Mouse (Mus musculus) liver, embryonic 14.5 days (tissue): Measurements from ENCODE around the gene Pter. TPM values are rescaled to one million over a fixed set of nuclear protein-coding genes. Genes with fewer than 3 reads are reported as not detected.

ENCODE experiments used
- ATAC-seq: fragments of 200-750 bp; cut with Nextera tagmentation; 2 replicates; pipeline ENCODE4 v1.8.0; 2017; ENCODE audit warnings: moderate number of reproducible peaks, mild to moderate bottlenecking, moderate library complexity; ENCODE audit not compliant: insufficient read depth
- DNase-seq, 3 experiments: peaks; one replicate each; pipeline ENCODE4 v3.0.0-alpha.2; 2012 to 2013; ENCODE audit warnings: low read depth in 3 of 3, low spot score in 3 of 3
- H3K27ac ChIP-seq: fragments of 300-500 bp; sonication (generic); 2 replicates; pipeline ENCODE4 v1.5.1; 2014; ENCODE audit warnings: moderate library complexity, mild to moderate bottlenecking, control low read depth, inconsistent platforms
- H3K27me3 ChIP-seq: fragments of 300-500 bp; sonication (generic); 2 replicates; pipeline ENCODE4 v1.6.1; 2014; ENCODE audit warnings: mild to moderate bottlenecking, low read length, moderate library complexity; ENCODE audit not compliant: control insufficient read depth, insufficient read depth
- H3K36me3 ChIP-seq: fragments of 300-500 bp; sonication (generic); replicated peaks from 2 replicates; pipeline ENCODE4 v1.6.1; 2014; ENCODE audit warnings: low read depth; ENCODE audit not compliant: control insufficient read depth, insufficient read depth
- H3K4me1 ChIP-seq, 2 experiments: fragments of 200-500 bp in 1 of 2; fragments of 300-500 bp in 1 of 2; sonication (generic) in 1 of 2; replicated peaks; 2 replicates each; pipeline ENCODE4 v1.6.1; 2012 to 2014; ENCODE audit warnings: antibody characterized with exemption in 1 of 2, inconsistent platforms in 1 of 2, low read length in 1 of 2; ENCODE audit not compliant: control insufficient read depth in 2 of 2, insufficient read depth in 2 of 2
- H3K4me2 ChIP-seq: fragments of 300-500 bp; sonication (generic); 2 replicates; pipeline ENCODE4 v1.6.1; 2014; ENCODE audit warnings: low read depth, mild to moderate bottlenecking, control low read depth, moderate library complexity
- H3K4me3 ChIP-seq, 2 experiments: fragments of 200-500 bp in 1 of 2; fragments of 300-500 bp in 1 of 2; sonication (generic) in 1 of 2; 2 replicates each; pipeline ENCODE4 v1.5.1; 2012 to 2014; ENCODE audit warnings: low read depth in 2 of 2, low read length in 2 of 2, mild to moderate bottlenecking in 2 of 2, control low read depth in 1 of 2, inconsistent platforms in 1 of 2, moderate library complexity in 1 of 2; ENCODE audit not compliant: insufficient read depth in 1 of 2
- H3K9ac ChIP-seq: fragments of 300-500 bp; sonication (generic); replicated peaks from 2 replicates; pipeline ENCODE4 v1.6.1; 2014; ENCODE audit warnings: mild to moderate bottlenecking, control low read depth, moderate library complexity
- H3K9me3 ChIP-seq: fragments of 300-500 bp; sonication (generic); 2 replicates; pipeline ENCODE4 v1.6.1; 2016; ENCODE audit warnings: low read length, mixed read lengths; ENCODE audit not compliant: control insufficient read depth
- CTCF ChIP-seq: IDR thresholded peaks from 2 replicates; pipeline ENCODE4 v1.5.1; 2016; ENCODE audit warnings: antibody characterized with exemption, low read depth, control low read depth
- EP300 ChIP-seq: IDR thresholded peaks from 2 replicates; pipeline ENCODE4 v1.6.1; 2016; ENCODE audit warnings: antibody characterized with exemption, low read depth
- WGBS: fragments of 180-500 bp; shearing (Covaris S2); extraction: QIAGEN DNeasy Blood & Tissue Kit; methylation state at CpG from one replicate; pipeline ENCODE4 v1.1.7; 2014; ENCODE audit not compliant: insufficient replicate concordance; 5-methylcytosine and 5-hydroxymethylcytosine counted together
- polyA plus RNA-seq, 2 experiments: library from polyadenylated mRNA; depleted of rRNA in 1 of 2; stranded (reverse) in 1 of 2; unstranded in 1 of 2; fragments of >200 nt; fragmentation: Nextera tagmentation in 1 of 2; extraction: Ambion mirVana in 1 of 2; gene quantifications; 2 replicates each; pipeline versions ENCODE4 v1.2.1 to v1.2.3; 2012 to 2014

Pter gene
- polyA plus RNA-seq, 2 experiments = 20.8 to 33.2 TPM

- Histone ChIP-seq H3K4me2 (no peak overlapping the region), H3K4me3 (no peak overlapping the region), H3K27ac (no peak overlapping the region), H3K9me3 (no peaks in the 10 kb centered on the region), H3K4me1 (no peaks in the 10 kb centered on the region), H3K36me3 (no peaks in the 10 kb centered on the region), H3K27me3 (no peaks in the 10 kb centered on the region), H3K9ac (no peak overlapping the region)
- ATAC-seq (no peak), DNase-seq (no peak)
- WGBS = 61% methylated on average over 2 of the region's 2 CpGs
- no peak for TF ChIP-seq EP300
- no peak for TF ChIP-seq CTCF
These were observed 11.4 kb downstream of the Pter start for GRCm38 (mm10) chr2:12935286-12935685.

GRCm38 (mm10) chr2:12937461-12938217 lies 13.8 kb downstream of the Pter start:
- H3K9ac ChIP-seq = no peak overlapping the region
- H3K4me1 ChIP-seq = no peaks in the 10 kb centered on the region
- H3K36me3 ChIP-seq = no peaks in the 10 kb centered on the region
- TF ChIP-seq CTCF (no peak), EP300 (no peak)
- no peak overlapping the region for H3K4me2 ChIP-seq
- no peak overlapping the region for H3K4me3 ChIP-seq
- H3K27ac ChIP-seq = no peak overlapping the region
- H3K9me3 ChIP-seq = no peaks in the 10 kb centered on the region
- DNase-seq = no peak
- no peak for ATAC-seq
- 79% methylated on average over 10 of the region's 10 CpGs for WGBS
- H3K27me3 ChIP-seq = no peaks in the 10 kb centered on the region

GRCm38 (mm10) chr2:12938641-12939040 lies 14.8 kb downstream of the Pter start:
- H3K4me1 ChIP-seq = no peaks in the 10 kb centered on the region
- WGBS = 69% methylated on average over 2 of the region's 2 CpGs
- DNase-seq = no peak
- no peak overlapping the region for H3K27ac ChIP-seq
- no peak overlapping the region for H3K9ac ChIP-seq
- no peak overlapping the region for H3K4me3 ChIP-seq
- H3K36me3 ChIP-seq = no peaks in the 10 kb centered on the region
- no peak overlapping the region for H3K4me2 ChIP-seq
- H3K27me3 ChIP-seq = no peaks in the 10 kb centered on the region
- TF ChIP-seq EP300 (no peak), CTCF (no peak)
- no peak for ATAC-seq
- no peaks in the 10 kb centered on the region for H3K9me3 ChIP-seq

- ATAC-seq = no peak
- H3K27me3 ChIP-seq = no peaks in the 10 kb centered on the region
- TF ChIP-seq EP300 (no peak), CTCF (no peak)
- H3K36me3 ChIP-seq = no peaks in the 10 kb centered on the region
- no peak overlapping the region for H3K4me3 ChIP-seq
- no peak overlapping the region for H3K27ac ChIP-seq
- H3K9me3 ChIP-seq = no peaks in the 10 kb centered on the region
- H3K9ac ChIP-seq = no peak overlapping the region
- DNase-seq = no peak
- H3K4me1 ChIP-seq = no peaks in the 10 kb centered on the region
- no peak overlapping the region for H3K4me2 ChIP-seq
These were observed 33.0 kb downstream of the Pter start for GRCm38 (mm10) chr2:12956703-12957424.

GRCm38 (mm10) chr2:12970049-12970724 lies 46.3 kb downstream of the Pter start:
- H3K27ac ChIP-seq = no peak overlapping the region
- no peak for DNase-seq
- no peaks in the 10 kb centered on the region for H3K9me3 ChIP-seq
- no peaks in the 10 kb centered on the region for H3K4me1 ChIP-seq
- TF ChIP-seq EP300 (no peak), CTCF (no peak)
- H3K4me3 ChIP-seq = no peak overlapping the region
- H3K9ac ChIP-seq = no peak overlapping the region
- H3K27me3 ChIP-seq = no peaks in the 10 kb centered on the region
- 73% methylated on average over 12 of the region's 12 CpGs for WGBS
- H3K4me2 ChIP-seq = no peak overlapping the region
- no peaks in the 10 kb centered on the region for H3K36me3 ChIP-seq
- ATAC-seq = no peak
